Mouse (Mus musculus) yolk sac, embryonic 10.5 days (tissue): ENCODE measurements around the gene Dop1b.
A peak's percentile ranks its signal among the peaks of the same experiment; 100 is the strongest.
"Not testable (repeated sequence)": the region's sequence is repeated elsewhere in the genome, so short reads cannot be mapped to it uniquely, and the experiment has no call there.

Experiments used
- DNase-seq: peaks from one replicate; pipeline ENCODE4 v3.0.0-alpha.2; 2017; ENCODE audit warnings: low spot score

The Dop1b gene

DNA sequence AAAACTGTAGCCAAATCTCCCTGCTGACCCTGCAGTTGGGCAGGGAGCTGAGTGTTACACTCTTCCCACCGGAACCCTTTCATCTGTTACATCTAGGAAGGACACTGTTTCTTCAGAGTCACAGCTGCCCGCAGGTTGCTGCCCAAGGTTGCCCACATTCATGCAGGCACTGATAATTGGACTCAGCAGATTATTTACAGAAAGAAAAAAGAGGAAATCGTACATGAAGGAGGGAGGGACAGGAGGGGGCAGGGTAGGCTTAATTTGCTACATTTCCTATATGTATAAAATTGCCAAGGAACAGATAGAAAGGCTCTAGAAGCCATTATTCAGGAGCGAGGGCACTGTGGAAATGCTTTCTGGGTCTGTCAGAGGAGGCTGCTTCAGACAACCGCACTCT, 44.9 kb downstream of the Dop1b start:
- DNase-seq: no peak

DNA sequence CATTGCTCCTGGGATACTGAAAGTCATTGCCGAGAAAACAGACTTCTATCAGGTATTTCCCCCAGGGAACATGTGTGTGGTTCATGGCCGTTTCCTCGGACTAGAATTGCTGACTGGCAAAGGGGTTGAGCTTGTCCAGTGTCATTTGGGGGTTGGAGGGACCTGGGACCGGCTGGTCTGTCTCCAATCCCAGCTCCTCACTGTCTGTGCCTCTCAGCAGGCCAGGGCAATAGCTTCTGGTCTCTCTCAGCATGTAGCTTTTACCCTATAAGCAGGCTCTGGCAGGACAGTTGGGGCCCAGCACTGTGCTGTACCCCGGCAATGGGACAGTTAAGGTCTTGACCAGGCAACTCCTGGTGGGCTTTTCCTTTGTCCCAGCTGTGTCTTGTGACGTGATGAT, 51.7 kb downstream of the Dop1b start:
- no peak for DNase-seq

DNA sequence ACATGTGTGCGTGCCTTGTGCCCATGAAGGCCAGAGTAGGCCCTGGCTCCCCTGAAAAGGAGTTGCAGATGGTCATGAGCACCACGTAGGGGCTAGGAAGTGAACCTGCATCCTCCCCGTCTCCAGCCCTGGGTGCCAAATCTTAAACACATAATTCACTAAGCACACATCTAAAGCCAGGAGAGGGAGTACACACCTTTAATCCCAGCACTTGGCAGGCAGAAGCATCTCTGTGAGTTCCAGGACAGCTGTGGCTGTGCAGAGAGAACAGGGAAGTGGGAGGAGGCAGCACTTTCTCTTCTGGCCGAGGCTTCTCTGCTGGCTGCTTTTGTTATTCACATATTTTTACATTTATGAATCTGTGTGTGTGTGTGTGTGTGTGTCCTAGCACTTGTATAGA, 52.9 kb downstream of the Dop1b start:
- no peak for DNase-seq

DNA sequence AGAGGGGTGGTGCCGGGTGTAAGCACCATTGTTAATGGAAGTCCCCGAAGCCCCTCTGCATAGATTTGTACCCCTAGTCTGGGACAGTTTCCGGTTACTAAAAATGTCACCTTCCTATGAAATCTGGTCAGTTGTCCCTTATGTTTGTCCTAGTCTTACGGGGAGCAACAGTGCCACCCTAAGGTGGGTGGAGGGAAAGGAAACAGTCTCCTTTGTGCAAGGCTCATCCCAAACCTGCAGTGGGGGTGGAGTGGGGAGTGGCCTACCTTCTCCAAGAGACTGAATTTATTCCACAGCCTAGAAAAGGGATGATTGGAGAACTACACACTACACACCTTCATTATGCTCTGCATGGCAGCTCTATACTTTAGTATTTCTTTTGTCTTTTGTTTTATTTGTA, 55.3 kb downstream of the Dop1b start:
- no peak for DNase-seq

DNA sequence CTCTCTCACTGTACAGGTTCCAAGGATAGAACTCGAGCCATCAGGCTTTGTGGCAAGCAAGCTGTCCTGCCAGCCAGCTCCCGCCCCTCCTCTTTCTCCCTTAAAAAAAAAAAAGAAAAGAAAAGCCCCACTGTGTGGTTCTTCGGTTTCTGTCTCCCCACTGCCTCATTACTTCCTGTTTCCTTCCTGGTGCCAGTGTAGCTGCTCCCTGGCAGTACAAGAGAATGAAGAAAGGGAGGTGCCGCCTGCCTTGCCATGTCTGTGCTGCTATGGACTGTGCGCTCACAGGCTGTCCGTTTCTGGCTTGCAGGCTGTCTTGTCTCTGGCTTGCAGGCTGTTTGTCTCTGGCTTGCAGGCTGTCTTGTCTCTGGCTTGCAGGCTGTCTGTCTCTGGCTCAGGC, 55.8 kb downstream of the Dop1b start:
- DNase-seq: no peak

DNA sequence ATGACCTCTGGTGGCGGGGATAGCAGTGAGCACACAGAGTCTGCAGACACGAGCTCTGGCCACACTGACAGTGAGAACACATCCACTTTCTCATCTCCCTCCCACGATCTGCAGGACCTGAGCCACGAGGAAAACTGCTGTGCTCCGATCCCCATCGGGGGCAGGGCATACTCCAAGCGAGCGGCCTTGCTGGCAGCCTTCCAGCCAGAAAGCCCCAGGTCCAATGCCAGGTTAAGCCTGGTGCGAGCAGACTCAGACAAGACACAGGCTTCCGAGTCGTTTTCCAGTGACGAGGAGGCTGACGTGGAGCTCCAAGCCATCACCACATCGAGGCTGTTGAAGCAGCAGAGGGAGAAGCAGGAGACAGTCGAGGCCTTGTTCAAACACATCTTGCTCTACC, 57.9 kb downstream of the Dop1b start:
- DNase-seq: no peak

DNA sequence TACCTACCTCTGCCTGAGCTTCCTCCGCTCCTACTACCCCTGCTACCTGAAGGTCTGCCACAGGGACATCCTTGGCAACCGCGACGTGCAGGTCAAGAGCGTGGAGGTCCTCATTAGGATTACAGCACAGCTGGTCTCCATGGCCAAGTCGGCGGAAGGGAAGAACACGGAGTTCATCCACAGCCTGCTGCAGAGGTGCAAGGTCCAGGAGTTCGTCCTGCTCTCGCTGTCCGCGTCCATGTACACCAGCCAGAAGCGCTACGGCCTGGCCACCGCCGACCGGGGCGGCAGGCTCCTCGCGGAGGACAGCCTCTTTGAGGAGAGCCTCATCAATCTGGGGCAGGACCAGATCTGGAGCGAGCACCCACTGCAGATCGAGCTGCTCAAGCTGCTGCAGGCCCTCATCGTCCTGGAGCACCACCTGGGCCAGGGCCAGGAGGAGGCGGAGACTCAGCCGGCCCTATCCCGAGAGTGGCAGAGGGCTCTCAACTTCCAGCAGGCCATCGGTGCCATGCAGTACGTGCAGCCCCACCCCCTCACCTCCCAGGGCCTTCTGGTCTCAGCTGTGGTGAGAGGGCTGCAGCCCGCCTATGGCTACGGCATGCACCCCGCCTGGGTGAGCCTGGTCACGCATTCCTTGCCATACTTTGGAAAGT, 58.7 kb downstream of the Dop1b start:
- no peak for DNase-seq

DNA sequence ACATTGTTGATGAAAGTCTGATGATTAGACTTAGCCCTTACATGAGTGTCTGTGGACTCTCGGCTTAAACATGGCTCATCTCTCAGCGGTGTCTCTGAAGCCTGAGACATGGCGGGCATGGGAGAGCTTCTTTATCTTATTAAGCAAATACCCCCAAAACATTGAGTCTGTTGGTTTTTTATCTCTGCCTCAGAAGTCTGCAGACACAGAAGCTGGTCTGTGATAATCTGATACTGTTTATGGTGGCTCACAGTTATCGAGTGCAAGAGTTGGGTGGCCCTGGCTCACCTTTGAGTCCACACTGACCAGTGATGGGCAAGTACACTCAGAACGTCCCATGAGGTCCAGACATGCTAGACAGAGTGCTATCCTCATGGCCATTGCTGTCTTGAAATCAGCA, 63.0 kb downstream of the Dop1b start:
- no peak for DNase-seq

DNA sequence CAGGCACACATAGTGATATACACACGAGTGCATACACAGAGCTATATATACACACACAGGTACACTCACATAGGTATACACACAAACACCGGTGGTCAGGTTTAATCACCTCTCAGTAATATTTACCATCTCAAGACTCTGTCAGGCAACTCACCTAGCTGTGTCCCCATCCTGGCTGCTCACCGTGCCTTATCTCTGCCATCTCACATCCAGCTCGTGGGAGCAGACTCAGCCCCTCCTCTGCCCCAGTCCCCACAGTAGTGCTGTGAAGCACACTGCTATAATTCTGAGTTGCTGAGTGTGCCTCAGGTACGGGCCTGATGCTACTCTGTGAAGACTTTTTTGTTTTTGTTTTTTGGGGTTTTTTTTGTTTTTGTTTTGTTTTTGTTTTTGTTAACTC, 64.8 kb downstream of the Dop1b start:
- DNase-seq: no peak

DNA sequence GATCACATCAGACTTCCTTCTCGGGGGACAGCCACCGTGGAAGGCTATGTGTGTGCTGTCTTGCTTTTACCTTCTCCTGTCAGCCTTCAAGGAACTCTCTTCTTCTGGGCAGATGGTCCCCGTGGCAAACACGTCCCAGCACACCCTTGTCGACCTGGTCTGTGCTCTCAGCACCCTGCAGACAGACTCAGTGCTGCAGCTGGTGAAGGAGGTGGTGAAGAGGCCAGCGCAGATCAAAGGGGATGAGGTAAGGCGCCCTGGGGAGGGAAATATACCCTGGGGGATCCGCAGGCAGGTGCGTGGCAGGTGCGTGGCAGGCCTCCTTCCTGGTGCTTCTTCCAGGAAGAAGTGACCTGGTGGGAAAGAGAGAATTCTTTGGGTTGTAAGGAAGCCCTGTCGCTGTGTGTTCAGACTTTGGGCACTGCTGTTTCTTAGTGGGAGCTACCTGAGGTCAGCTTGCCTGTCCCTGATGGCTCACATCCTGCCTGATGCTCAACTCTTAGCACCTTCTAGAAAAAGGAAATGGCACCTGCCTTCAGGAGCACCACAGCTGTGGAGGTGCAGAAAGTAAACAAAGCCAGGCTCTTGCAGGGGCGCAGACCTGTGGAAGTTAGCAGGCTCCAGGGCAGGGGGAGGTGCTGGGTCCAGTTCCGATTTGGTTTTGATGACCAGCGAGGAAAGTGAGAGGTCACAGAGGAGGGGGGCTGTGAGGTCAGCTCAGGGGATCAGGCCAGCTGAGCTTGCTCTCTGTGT, 65.7 kb downstream of the Dop1b start:
- DNase-seq: no peak

DNA sequence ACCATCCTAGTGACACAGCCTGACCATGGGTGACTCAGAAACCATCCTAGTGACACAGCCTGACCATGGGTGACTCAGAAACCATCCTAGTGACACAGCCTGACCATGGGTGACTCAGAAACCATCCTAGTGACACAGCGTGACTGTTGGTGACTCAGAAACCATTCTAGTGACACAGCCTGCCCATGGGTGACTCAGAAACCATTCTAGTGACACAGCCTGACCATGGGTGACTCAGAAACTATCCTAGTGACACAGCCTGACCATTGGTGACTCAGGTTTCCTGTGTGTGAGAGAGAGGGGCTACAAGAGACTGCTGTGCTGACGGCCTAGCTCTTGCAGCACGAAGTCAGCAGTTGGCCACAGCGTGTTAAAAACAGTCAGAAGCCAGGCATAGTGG, 66.7 kb downstream of the Dop1b start:
- not testable (repeated sequence) for DNase-seq

DNA sequence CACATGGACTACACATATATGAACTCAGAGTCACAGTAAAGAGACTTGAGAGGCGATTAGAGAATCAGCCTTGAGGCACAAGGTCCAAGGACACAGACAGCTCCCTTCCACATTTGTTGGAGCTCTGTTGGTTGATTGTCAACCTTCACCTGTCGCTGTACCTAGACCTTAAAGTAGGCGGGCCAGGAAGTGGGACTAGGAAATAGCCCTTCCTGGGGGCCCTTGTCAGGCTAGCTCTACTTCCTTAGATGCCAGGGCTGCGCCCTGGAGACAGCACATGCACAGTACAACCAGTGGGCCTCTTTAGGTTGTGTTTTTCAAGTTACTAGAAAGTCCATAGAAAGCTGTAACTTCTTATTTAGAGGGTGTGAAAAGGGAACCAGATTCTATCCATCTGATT, 67.8 kb downstream of the Dop1b start:
- DNase-seq: no peak

DNA sequence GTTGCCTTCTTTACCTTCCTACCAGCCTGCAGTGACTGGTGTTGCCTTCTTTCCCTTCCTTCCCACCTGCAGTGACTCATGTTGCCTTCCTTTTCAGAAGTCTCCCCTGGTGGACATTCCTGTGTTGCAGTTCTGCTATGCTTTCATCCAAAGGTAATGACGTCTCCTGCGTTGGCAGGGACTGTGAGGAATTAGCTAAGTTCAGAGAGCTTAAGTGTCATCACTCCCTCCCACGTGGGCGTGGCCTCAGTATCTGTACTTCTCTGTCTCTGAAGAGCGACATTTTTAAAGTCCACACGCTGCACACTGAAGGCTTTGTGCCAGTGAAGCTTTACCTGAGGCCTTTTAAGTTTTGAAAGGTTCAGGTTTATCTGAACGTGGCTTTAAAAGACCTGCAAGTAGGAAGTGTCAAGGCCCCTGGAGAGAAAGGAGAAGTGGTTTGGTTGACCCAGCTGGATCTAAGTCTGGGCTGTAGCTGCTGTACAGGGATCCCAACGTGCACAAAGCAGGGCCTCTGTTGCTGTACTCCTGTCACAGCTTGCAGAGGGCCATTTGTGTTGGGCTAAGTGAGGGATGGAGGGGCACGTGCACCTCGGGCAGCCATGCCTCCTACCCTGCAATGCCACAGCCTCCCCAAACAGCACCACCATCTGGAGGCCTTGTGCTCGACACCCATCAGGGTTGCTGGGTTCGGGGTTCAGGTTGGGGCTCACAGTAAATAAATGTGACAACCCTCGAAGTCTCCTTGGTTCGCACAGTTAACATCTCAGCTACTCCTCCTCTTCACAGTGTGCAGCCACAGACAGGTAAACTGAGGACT, 69.2 kb downstream of the Dop1b start:
- DNase-seq: no peak

DNA sequence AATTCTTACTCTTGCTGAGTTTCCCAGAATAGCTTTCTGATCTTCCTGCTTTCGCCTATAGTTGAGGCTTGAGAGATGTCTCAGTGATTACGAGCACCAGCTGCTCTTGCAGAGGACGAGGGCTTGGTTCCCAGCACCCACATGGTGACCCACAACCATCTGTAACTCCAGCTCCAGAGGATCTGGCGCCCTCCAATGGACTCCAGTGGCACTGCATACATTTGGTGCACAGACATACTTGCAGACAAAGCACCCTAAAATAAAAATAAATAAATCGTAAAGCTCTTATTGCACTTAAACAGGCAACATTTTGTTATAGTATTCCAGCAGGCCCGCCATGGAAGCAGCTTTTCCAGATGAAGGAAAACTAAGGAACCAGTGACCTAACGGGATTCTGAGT, 72.5 kb downstream of the Dop1b start:
- no peak for DNase-seq

DNA sequence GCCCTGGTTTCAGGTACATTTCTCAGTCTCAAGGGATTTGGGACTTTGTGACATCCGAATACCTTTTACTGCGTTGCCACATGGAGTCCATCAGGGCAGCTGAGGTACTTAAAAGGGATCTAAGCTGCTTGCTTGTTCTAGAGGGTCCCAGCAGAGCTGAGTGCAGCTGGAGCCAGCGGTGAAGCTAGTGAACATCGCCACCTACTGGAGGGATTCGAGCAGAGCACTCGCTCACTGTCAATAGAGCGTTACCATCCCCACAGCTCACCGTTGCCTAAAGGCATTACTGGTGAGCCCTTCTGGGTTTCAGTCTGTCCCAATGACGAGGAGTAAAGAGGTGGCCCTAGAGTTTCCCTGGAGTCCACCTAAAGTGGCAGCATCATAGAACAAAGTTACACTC, 74.1 kb downstream of the Dop1b start:
- DNase-seq: peak; percentile 60

DNA sequence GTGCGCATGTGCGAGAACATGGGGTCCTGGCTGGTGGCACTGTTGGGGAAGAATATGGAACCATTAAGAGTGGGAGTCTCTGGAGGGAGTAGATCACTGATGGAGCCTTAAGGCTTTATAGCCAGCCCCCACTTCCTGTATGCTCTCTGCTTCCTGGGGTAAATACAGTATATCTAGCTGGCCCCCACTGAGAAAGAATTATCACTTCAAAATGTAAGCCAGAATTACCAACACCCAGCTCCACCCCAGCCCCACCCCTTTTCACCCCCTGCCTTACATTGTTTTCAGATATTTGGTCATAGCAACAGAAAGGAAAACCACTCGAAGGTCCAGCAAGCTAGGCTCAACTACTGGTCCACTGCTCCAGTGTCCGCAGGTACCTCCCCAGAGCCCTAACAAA, 76.7 kb downstream of the Dop1b start:
- no peak for DNase-seq

DNA sequence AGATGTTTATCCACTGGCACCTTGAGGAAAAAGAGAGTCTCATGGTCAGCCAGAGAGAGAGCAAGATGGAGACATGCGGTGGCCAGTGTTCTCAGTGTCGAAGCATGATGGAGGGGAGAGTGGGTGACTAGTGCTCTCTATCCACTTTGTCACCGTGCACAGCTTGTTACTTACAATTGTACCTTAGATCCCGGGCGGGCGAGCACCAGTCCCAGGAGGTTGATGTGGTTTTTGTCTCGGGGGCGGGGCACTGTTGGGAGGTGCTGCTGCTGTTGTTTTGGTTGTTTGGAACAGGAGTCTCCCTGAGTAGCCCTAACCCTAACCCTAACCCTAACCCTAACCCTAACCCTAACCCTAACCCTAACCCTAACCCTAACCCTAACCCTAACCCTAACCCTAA, 77.2 kb downstream of the Dop1b start:
- DNase-seq: no peak

DNA sequence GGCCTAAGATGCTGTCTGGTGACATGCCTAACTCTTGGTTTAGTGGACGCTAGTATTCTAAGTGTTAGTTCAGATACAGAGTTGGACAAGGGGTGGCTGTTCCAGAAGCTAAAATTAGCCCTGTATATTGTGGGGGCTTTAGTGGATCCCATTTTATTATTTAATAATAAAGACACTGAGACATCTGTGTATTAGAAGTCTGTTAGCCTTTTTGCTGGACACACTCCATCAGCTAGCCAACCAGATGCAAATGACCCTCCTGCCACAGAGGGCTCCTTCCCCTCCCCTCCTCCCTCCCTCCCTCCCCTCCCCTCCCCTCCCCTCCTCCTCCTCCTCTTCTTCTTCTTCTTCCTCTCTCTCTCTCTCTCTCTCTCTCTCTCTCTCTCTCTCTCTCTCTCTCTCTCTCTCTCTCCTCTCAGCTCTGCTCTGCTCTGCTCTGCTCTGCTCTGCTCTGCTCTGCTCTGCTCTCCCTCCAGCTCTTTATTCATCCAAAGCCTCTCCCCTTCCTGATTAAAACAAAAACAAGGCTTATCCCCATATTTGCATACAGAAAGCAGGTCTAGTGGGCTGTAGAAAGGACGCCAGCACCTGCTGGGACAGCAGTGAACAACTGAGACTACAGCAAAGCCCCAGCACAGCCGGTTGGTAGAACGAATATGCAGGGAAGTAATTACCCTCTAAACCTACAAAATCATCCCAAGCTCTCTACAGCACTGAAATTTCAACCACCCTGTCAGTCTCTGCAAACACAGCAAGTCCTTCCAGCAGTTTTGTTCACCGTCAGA, 78.5 kb downstream of the Dop1b start:
- no peak for DNase-seq

DNA sequence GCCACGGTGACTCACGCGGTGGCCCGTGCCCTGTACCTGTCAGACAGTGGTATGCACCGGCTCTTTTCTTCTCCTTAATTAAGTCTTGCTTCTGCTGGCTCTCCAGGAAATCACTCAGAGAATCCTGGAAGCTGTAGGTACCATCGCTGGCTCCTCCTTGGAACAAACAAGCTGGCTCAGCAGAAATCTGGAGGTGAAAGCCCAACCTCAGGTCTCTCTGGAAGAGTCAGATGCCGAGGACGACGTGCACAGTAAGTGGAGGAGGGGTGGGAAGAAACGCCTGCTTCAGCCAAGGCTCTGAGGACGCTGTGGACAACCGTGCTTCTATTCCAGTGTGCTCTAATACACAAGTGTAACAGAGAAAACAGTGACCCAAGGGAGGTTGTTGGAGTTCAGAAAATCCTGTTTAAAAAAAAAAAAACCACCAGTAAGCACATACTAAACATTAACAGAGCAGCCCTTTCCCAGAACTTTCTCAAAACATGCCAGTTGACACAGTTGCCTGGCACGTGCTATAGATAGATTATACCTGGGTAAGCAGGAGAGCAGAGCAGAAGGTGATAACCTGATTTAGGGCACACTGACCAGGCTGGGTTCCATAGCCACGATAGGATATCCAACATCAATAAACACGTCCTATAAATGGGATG, 81.4 kb downstream of the Dop1b start:
- peak; percentile 49 for DNase-seq

DNA sequence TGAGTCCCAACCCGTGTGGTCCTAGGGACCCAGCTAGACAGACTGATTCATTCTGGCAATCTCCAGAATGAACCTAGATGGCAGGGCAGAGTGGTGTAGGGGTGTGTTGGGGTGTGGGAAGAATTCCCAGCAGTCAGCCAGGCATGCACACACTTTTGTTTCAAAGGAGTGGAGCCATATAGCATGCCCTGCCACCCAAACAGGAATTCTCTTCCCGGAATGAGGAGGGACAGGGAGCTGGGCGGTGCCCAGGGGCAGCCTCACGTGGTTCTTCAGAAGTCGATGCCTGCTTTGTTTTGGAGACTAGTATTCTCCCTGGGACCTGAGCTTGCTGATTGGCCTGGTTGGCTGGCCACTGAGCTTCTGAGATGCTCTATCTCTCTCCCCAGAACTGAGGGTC, 83.1 kb downstream of the Dop1b start:
- no peak for DNase-seq

DNA sequence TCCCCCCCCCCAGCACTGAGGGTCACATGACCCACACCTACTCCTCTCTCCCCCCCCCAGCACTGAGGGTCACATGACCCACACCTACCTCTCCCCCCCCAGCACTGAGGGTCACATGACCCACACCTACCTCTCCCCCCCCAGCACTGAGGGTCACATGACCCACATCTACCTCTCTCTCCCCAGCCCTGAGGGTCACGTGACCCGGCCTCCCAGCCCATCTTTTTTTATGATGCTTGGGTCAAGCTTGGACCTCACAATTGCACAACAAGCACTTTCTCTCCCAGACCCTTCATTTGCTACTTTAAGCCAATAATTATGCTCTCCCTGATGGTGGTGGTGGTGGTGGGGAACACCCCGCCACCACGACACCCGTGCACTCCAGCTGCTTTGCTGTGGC, 83.7 kb downstream of the Dop1b start:
- DNase-seq: no peak
